Mouse (Mus musculus) megakaryocyte-erythroid progenitor cell, adult 5 weeks (primary cell): ENCODE results near the gene Krt33a. TPM values are rescaled to one million over a fixed set of nuclear protein-coding genes. Genes with fewer than 3 reads are reported as not detected.

ENCODE experiments used
- polyA plus RNA-seq: library from polyadenylated mRNA; stranded (reverse); fragments of >175 nt; gene quantifications from 2 replicates; pipeline ENCODE4 v1.2.3, GENCODE M21; 2012

The Krt33a gene
- not detected in 2 replicates for polyA plus RNA-seq

GRCm38 (mm10) chr11:100016112-100016511 is at the start of gene Krt33a:
Gene Krt33a (minus strand): TSS chr11:100016212.

GRCm38 (mm10) chr11:100050451-100050850 is 34.4 kb upstream of the Krt33a start, which contains the start of gene Krt31:
Gene Krt31 (minus strand): TSS chr11:100050551.

GRCm38 (mm10) chr11:100041454-100041853 is 25.4 kb upstream of the Krt33a start, which contains the start of gene Krt34:
Gene Krt34 (minus strand): TSS chr11:100041554.

DNA sequence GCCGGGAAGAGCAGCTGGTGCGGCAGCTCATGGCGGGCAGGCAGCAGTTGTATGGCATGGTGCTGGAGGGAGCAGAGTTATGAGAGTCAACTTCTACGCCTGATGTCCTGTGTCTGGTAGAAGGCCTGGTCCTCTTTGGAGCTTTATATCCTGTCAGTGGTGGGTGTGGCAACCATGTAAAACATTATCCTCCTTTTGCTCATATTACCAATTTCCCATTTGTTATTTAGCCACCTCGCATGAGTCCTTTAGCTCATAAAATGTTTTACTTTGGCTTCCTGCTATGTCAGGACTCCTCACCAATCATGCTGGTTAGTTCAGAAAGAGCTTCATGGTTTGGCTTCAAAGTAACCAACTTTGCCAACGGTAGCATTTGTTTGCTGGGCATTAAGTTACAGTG is 13.8 kb upstream of the Krt33a start, which contains the start of gene Krt33b:
TSS of gene Krt33b (minus strand) at position 101 of the 400 bp plus-strand sequence.

GRCm38 (mm10) chr11:99993620-99994383 is 22.2 kb downstream of the Krt33a start, which contains the start of gene Krtap17-1:
Gene Krtap17-1 (minus strand): TSS chr11:99993994.

DNA sequence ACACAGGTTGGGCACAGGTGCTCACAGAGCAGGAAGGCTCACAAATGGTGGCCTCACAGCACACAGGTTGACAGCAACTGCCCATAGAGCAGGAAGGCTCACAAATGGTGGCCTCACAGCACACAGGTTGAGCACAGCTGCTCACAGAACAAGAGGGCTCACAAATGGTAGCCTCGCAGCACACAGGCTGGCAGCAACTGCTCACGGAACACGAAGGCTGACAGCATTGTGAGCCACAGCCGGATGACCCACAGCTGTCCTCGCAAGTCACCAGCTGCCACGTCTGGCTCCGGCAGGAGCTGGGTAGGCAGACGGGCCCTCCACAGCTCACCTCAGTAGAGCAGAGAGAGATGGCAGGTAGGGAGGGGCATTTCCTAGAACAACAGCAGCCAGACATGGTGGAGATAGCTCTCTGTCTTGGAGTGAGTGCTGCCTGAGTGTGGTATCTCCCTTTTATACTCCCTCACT is 29.8 kb downstream of the Krt33a start, which contains the start of gene Krtap16-1:
TSS of gene Krtap16-1 (minus strand) at position 418 of the 468 bp plus-strand sequence.

GRCm38 (mm10) chr11:99978953-99979352 is 37.1 kb downstream of the Krt33a start, which contains the start of gene Krtap29-1:
Gene Krtap29-1 (minus strand): TSS chr11:99979053.

Other genes starting within 250 kb of the Krt33a start
- not detected in 2 replicates for gene Gm11595, start 243.3 kb downstream of the Krt33a start, polyA plus RNA-seq
- gene Krtap4-8, start 235.5 kb downstream of the Krt33a start, polyA plus RNA-seq, result not detected in 2 replicates
- gene Krtap4-9, start 231.0 kb downstream of the Krt33a start, polyA plus RNA-seq, result not detected in 2 replicates
- not detected in 2 replicates for gene Gm11596, start 222.7 kb downstream of the Krt33a start, polyA plus RNA-seq
- gene Gm11569, start 217.3 kb downstream of the Krt33a start, polyA plus RNA-seq, result not detected in 2 replicates
- gene Gm11554, start 211.8 kb downstream of the Krt33a start, polyA plus RNA-seq, result not detected in 2 replicates
- gene Krtap4-13, start 206.3 kb downstream of the Krt33a start, polyA plus RNA-seq, result not detected in 2 replicates
- gene Gm11564, start 200.5 kb downstream of the Krt33a start, polyA plus RNA-seq, result not detected in 2 replicates
- not detected in 2 replicates for gene 2300003K06Rik, start 178.1 kb downstream of the Krt33a start, polyA plus RNA-seq
- not detected in 2 replicates for gene Krtap4-16, start 164.6 kb downstream of the Krt33a start, polyA plus RNA-seq
- gene Gm11568, start 158.3 kb downstream of the Krt33a start, polyA plus RNA-seq, result not detected in 2 replicates
- not detected in 2 replicates for gene Gm11559, start 151.7 kb downstream of the Krt33a start, polyA plus RNA-seq
- gene Krtap9-1, start 142.8 kb downstream of the Krt33a start, polyA plus RNA-seq, result not detected in 2 replicates
- not detected in 2 replicates for gene Gm11567, start 137.0 kb downstream of the Krt33a start, polyA plus RNA-seq
- not detected in 2 replicates for gene Krtap31-1, start 108.3 kb downstream of the Krt33a start, polyA plus RNA-seq
- not detected in 2 replicates for gene Gm11565, start 101.5 kb downstream of the Krt33a start, polyA plus RNA-seq
- gene Krtap31-2, start 79.9 kb downstream of the Krt33a start, polyA plus RNA-seq, result not detected in 2 replicates
- gene Krtap9-5, start 67.7 kb downstream of the Krt33a start, polyA plus RNA-seq, result not detected in 2 replicates
- not detected in 2 replicates for gene Krtap29-1, start 37.2 kb downstream of the Krt33a start, polyA plus RNA-seq
- not detected in 2 replicates for gene Krtap16-1, start 29.6 kb downstream of the Krt33a start, polyA plus RNA-seq
- gene Krtap17-1, start 22.2 kb downstream of the Krt33a start, polyA plus RNA-seq, result not detected in 2 replicates
- not detected in 2 replicates for gene Krt33b, start 13.7 kb upstream of the Krt33a start, polyA plus RNA-seq
- not detected in 2 replicates for gene Krt34, start 25.3 kb upstream of the Krt33a start, polyA plus RNA-seq
- not detected in 2 replicates for gene Krt31, start 34.3 kb upstream of the Krt33a start, polyA plus RNA-seq
- not detected in 2 replicates for gene Krt32, start 72.0 kb upstream of the Krt33a start, polyA plus RNA-seq
- gene Krt35, start 80.0 kb upstream of the Krt33a start, polyA plus RNA-seq, result not detected in 2 replicates
- gene Krt36, start 89.4 kb upstream of the Krt33a start, polyA plus RNA-seq, result not detected in 2 replicates
- not detected in 2 replicates for gene Krt13, start 105.4 kb upstream of the Krt33a start, polyA plus RNA-seq
- not detected in 2 replicates for gene Krt15, start 119.7 kb upstream of the Krt33a start, polyA plus RNA-seq
- gene Krt19, start 132.5 kb upstream of the Krt33a start, polyA plus RNA-seq, result not detected in 2 replicates
- not detected in 2 replicates for gene Krt9, start 177.0 kb upstream of the Krt33a start, polyA plus RNA-seq
- gene Krt14, start 191.3 kb upstream of the Krt33a start, polyA plus RNA-seq, result 0.14 and 0.15 TPM in 2 replicates
- gene Krt16, start 232.7 kb upstream of the Krt33a start, polyA plus RNA-seq, result not detected in 2 replicates
- gene Krt17, start 244.8 kb upstream of the Krt33a start, polyA plus RNA-seq, result 0.05 and 0.16 TPM in 2 replicates